Mouse (Mus musculus): ENCODE results near the gene Phc1.

Phc1 gene

GRCm38 (mm10) chr6:122339047-122339647, 1.2 kb downstream of the Phc1 start:
- peak; percentile 77 for DNase-seq (ENCODE audit: low spot score)

GRCm38 (mm10) chr6:122337546-122337945, 2.8 kb downstream of the Phc1 start:
- no peak for DNase-seq (ENCODE audit: low spot score)

GRCm38 (mm10) chr6:122334786-122335340, 5.5 kb downstream of the Phc1 start:
- DNase-seq (ENCODE audit: low spot score), result no peak

- no peak for DNase-seq (ENCODE audit: low spot score)
These were observed 7.2 kb downstream of the Phc1 start for GRCm38 (mm10) chr6:122333081-122333612.

GRCm38 (mm10) chr6:122325361-122325975, 14.9 kb downstream of the Phc1 start:
- DNase-seq (ENCODE audit: low spot score), result no peak

GRCm38 (mm10) chr6:122318726-122319125, 21.6 kb downstream of the Phc1 start:
- no peak for DNase-seq (ENCODE audit: low spot score)

GRCm38 (mm10) chr6:122310187-122310820, 30.1 kb downstream of the Phc1 start:
- no peak for DNase-seq (ENCODE audit: low spot score)

- no peak for DNase-seq (ENCODE audit: low spot score)
These were observed 30.9 kb downstream of the Phc1 start for GRCm38 (mm10) chr6:122309446-122309960.

- DNase-seq (ENCODE audit: low spot score), result peak; percentile 94
These were observed 31.6 kb downstream of the Phc1 start, which contains the start of gene M6pr for GRCm38 (mm10) chr6:122308505-122309393. Gene M6pr (plus strand): TSS chr6:122308720.

GRCm38 (mm10) chr6:122308136-122308504, 32.2 kb downstream of the Phc1 start:
- no peak for DNase-seq (ENCODE audit: low spot score)

- DNase-seq (ENCODE audit: low spot score), result no peak
These were observed 33.7 kb downstream of the Phc1 start for GRCm38 (mm10) chr6:122306707-122307106.

GRCm38 (mm10) chr6:122304790-122305555, 35.4 kb downstream of the Phc1 start:
- DNase-seq (ENCODE audit: low spot score), result no peak

- peak; percentile 62 for DNase-seq (ENCODE audit: low spot score)
These were observed 36.0 kb downstream of the Phc1 start for GRCm38 (mm10) chr6:122304355-122304754.

- no peak for DNase-seq (ENCODE audit: low spot score)
These were observed 36.8 kb downstream of the Phc1 start for GRCm38 (mm10) chr6:122303526-122303925.

- DNase-seq (ENCODE audit: low spot score), result no peak
These were observed 37.7 kb downstream of the Phc1 start for GRCm38 (mm10) chr6:122302661-122303060.

- DNase-seq (ENCODE audit: low spot score), result no peak
These were observed 38.2 kb downstream of the Phc1 start for GRCm38 (mm10) chr6:122302121-122302520.

GRCm38 (mm10) chr6:122299621-122300133, 40.7 kb downstream of the Phc1 start:
- DNase-seq (ENCODE audit: low spot score), result no peak

- no peak for DNase-seq (ENCODE audit: low spot score)
These were observed 42.1 kb downstream of the Phc1 start for GRCm38 (mm10) chr6:122298223-122298609.

GRCm38 (mm10) chr6:122297279-122298222, 42.8 kb downstream of the Phc1 start:
- DNase-seq (ENCODE audit: low spot score), result no peak

- no peak for DNase-seq (ENCODE audit: low spot score)
These were observed 43.5 kb downstream of the Phc1 start for GRCm38 (mm10) chr6:122296918-122297278.
